Mouse (Mus musculus): ENCODE measurements around the gene Dtnb.
"Not testable (repeated sequence)": the region's sequence is repeated elsewhere in the genome, so short reads cannot be mapped to it uniquely, and the experiment has no call there.

DNA sequence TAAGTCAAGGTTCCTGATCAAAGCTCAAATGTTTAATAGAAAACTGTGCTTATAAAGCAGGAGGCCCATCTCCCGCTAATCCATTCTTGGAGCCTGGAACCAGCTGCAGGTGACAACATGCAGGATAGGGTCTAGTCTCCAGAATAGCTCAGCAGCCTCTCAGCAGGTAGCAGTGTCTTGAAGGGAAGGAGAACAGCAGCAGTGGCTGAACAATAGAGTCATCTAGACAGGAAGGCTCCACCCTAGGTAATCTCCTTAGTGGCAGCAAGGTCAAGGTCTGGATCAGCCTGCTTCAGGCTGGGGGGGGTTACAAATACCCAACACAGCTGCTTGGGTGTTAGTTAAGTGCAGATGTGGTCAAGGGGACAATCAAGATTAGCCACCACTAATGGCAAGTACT is 36.7 kb upstream of the Dtnb start:
- not testable (repeated sequence) for TF ChIP-seq POLR2A (IDR thresholded peaks at IDR 0.05; ENCODE audit: borderline replicate concordance, low read depth, low read length); CTCF (IDR thresholded peaks at IDR 0.05; ENCODE audit: low read depth, low read length)

All from bone marrow macrophage, adult 2 months (primary cell).